Mouse (Mus musculus): Measurements from ENCODE around the gene Ypel5. TPM values are rescaled to one million over a fixed set of nuclear protein-coding genes. Genes with fewer than 3 reads are reported as not detected.

Gene Ypel5
- total RNA-seq, 2 experiments from 2014 or later, result 18.9 to 40.7 TPM

- 0 out of 2 replicates have a peak, but pooled peaks have one; percentile 7 for ATAC-seq (replicated peaks; ENCODE audit: poor library complexity, severe bottlenecking)
Observed at GRCm38 (mm10) chr17:72837824-72838474, 1.7 kb downstream of the Ypel5 start.

GRCm38 (mm10) chr17:72839000-72839399 lies 2.7 kb downstream of the Ypel5 start:
- ATAC-seq (replicated peaks; ENCODE audit: poor library complexity, severe bottlenecking), result no peak

- ATAC-seq (replicated peaks; ENCODE audit: poor library complexity, severe bottlenecking), result no peak
Observed at GRCm38 (mm10) chr17:72844393-72844792, 8.1 kb downstream of the Ypel5 start.

- peak; percentile 69 for ATAC-seq (replicated peaks; ENCODE audit: poor library complexity, severe bottlenecking)
Observed at GRCm38 (mm10) chr17:72844949-72845490, 8.8 kb downstream of the Ypel5 start.

- no peak for ATAC-seq (replicated peaks; ENCODE audit: poor library complexity, severe bottlenecking)
Observed at GRCm38 (mm10) chr17:72845521-72845920, 9.3 kb downstream of the Ypel5 start.

GRCm38 (mm10) chr17:72855298-72855697 lies 19.0 kb downstream of the Ypel5 start:
- ATAC-seq (replicated peaks; ENCODE audit: poor library complexity, severe bottlenecking), result no peak

GRCm38 (mm10) chr17:72857677-72858633 lies 21.7 kb downstream of the Ypel5 start:
- peak; percentile 84 for ATAC-seq (replicated peaks; ENCODE audit: poor library complexity, severe bottlenecking)

GRCm38 (mm10) chr17:72863226-72863625 lies 27.0 kb downstream of the Ypel5 start:
- no peak for ATAC-seq (replicated peaks; ENCODE audit: poor library complexity, severe bottlenecking)

- no peak for ATAC-seq (replicated peaks; ENCODE audit: poor library complexity, severe bottlenecking)
Observed at GRCm38 (mm10) chr17:72866624-72867245, 30.5 kb downstream of the Ypel5 start.

- ATAC-seq (replicated peaks; ENCODE audit: poor library complexity, severe bottlenecking), result no peak
Observed at GRCm38 (mm10) chr17:72868181-72868580, 31.9 kb downstream of the Ypel5 start.

GRCm38 (mm10) chr17:72878979-72879378 lies 42.7 kb downstream of the Ypel5 start:
- ATAC-seq (replicated peaks; ENCODE audit: poor library complexity, severe bottlenecking), result no peak

GRCm38 (mm10) chr17:72880156-72880555 lies 43.9 kb downstream of the Ypel5 start:
- ATAC-seq (replicated peaks; ENCODE audit: poor library complexity, severe bottlenecking), result no peak

GRCm38 (mm10) chr17:72881051-72881450 lies 44.8 kb downstream of the Ypel5 start:
- ATAC-seq (replicated peaks; ENCODE audit: poor library complexity, severe bottlenecking), result no peak

GRCm38 (mm10) chr17:72881804-72882203 lies 45.6 kb downstream of the Ypel5 start:
- ATAC-seq (replicated peaks; ENCODE audit: poor library complexity, severe bottlenecking), result no peak

GRCm38 (mm10) chr17:72889556-72890397 lies 53.5 kb downstream of the Ypel5 start:
- ATAC-seq (replicated peaks; ENCODE audit: poor library complexity, severe bottlenecking), result peak; percentile 81

GRCm38 (mm10) chr17:72890398-72890898 lies 54.2 kb downstream of the Ypel5 start:
- no peak for ATAC-seq (replicated peaks; ENCODE audit: poor library complexity, severe bottlenecking)

GRCm38 (mm10) chr17:72891556-72891955 lies 55.3 kb downstream of the Ypel5 start:
- no peak for ATAC-seq (replicated peaks; ENCODE audit: poor library complexity, severe bottlenecking)

GRCm38 (mm10) chr17:72895506-72895905 lies 59.3 kb downstream of the Ypel5 start:
- ATAC-seq (replicated peaks; ENCODE audit: poor library complexity, severe bottlenecking), result no peak

GRCm38 (mm10) chr17:72897076-72897475 lies 60.8 kb downstream of the Ypel5 start:
- ATAC-seq (replicated peaks; ENCODE audit: poor library complexity, severe bottlenecking), result no peak

- ATAC-seq (replicated peaks; ENCODE audit: poor library complexity, severe bottlenecking), result no peak
Observed at GRCm38 (mm10) chr17:72897961-72898360, 61.7 kb downstream of the Ypel5 start.

Data from granulocyte monocyte progenitor cell, adult 5-6 weeks (primary cell).